Mouse (Mus musculus) lung, postnatal 4 days (tissue): Measurements from ENCODE around the gene Pld3.

Experiments used
- DNase-seq, 2 experiments: peaks; one replicate each; pipeline ENCODE4 v3.0.0; 2021

Gene Pld3

GRCm38 (mm10) chr7:27483860-27484259 lies 69.2 kb downstream of the Pld3 start:
- DNase-seq = no peak
